Mouse (Mus musculus) neural tube, embryonic 11.5 days (tissue): ENCODE data around the gene Rbks. TPM values are rescaled to one million over a fixed set of nuclear protein-coding genes. Genes with fewer than 3 reads are reported as not detected.

Source experiments
- ATAC-seq: fragments of 200-750 bp; cut with Nextera tagmentation; 2 replicates; pipeline ENCODE4 v1.8.0; 2017; ENCODE audit warnings: moderate number of reproducible peaks, mild to moderate bottlenecking, moderate TSS enrichment, moderate library complexity; ENCODE audit not compliant: insufficient read depth, low FRiP score, low TSS enrichment
- DNase-seq: peaks from one replicate; pipeline ENCODE4 v3.0.0-alpha.2; 2015; ENCODE audit warnings: low spot score
- H3K27ac ChIP-seq: fragments of 300-500 bp; sonication (generic); 2 replicates; pipeline ENCODE4 v1.5.1; 2014; ENCODE audit warnings: low read depth, mild to moderate bottlenecking, low read length
- H3K27me3 ChIP-seq: fragments of 300-500 bp; sonication (generic); 2 replicates; pipeline ENCODE4 v1.6.1; 2014; ENCODE audit warnings: mild to moderate bottlenecking, low read length, mixed read lengths; ENCODE audit not compliant: control insufficient read depth, insufficient read depth
- H3K36me3 ChIP-seq: fragments of 300-500 bp; sonication (generic); 2 replicates; pipeline ENCODE4 v1.6.1; 2014; ENCODE audit warnings: mild to moderate bottlenecking, low read length, moderate library complexity, mixed read lengths; ENCODE audit not compliant: control insufficient read depth, insufficient read depth
- H3K4me1 ChIP-seq: fragments of 300-500 bp; sonication (generic); 2 replicates; pipeline ENCODE4 v1.6.1; 2014; ENCODE audit warnings: low read length, mixed read lengths; ENCODE audit not compliant: control insufficient read depth, insufficient read depth
- H3K4me2 ChIP-seq: fragments of 300-500 bp; sonication (generic); 2 replicates; pipeline ENCODE4 v1.6.1; 2014; ENCODE audit warnings: low read depth, mild to moderate bottlenecking, moderate library complexity
- H3K4me3 ChIP-seq: fragments of 300-500 bp; sonication (generic); 2 replicates; pipeline ENCODE4 v1.5.1; 2014; ENCODE audit warnings: low read depth, low read length
- H3K9ac ChIP-seq: fragments of 300-500 bp; sonication (generic); 2 replicates; pipeline ENCODE4 v1.6.1; 2014; ENCODE audit warnings: mild to moderate bottlenecking, low read length
- H3K9me3 ChIP-seq: fragments of 300-500 bp; sonication (generic); 2 replicates; pipeline ENCODE4 v1.6.1; 2016; ENCODE audit warnings: low read length; ENCODE audit not compliant: control insufficient read depth
- WGBS: fragments of 180-500 bp; shearing (Covaris S2); extraction: QIAGEN DNeasy Blood & Tissue Kit; methylation state at CpG from one replicate; pipeline ENCODE4 v1.1.7; 2014; 5-methylcytosine and 5-hydroxymethylcytosine counted together
- polyA plus RNA-seq: library from polyadenylated mRNA; unstranded; fragments of >200 nt; fragmentation: Nextera tagmentation; extraction: Ambion mirVana; gene quantifications from 2 replicates; pipeline ENCODE4 v1.2.1, GENCODE M21; 2014

Gene Rbks
- polyA plus RNA-seq, 1 experiment from 2014 or later, result 3.5 TPM

DNA sequence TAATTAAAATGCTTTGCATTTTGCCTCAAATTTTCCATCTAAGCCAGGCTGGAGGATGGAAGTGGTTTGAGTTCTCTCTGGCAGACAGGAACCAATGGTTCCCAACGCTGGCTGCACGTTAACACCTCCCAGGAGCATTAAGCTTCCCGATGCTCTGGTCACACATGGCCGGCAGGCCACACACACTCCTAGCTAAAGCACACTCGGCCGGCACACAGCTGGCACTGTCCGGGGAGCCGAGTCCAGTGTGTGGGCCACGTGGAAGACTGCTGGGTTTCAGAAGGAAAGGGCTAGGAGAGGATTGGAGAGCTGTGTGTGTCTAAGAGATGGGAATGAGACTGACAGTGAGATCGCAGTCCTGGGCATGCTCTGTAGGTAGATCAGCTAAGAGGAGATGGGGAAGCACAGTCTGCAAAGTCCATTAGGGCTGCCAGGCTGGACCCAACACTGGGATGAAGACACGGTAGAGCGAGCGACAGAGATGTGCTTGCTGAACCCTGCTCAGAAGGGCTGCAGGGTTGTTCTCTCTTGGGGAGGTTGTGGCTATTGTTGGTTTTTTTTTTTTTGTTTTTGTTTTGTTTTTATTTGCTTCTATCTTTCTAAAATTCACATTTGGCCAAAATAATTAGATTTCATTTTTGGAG lies 29.0 kb downstream of the Rbks start:
- H3K9ac ChIP-seq, result no peak overlapping the region
- H3K9me3 ChIP-seq, result no peaks in the 10 kb centered on the region
- WGBS, result 65% methylated on average over 13 of the region's 13 CpGs
- no peak overlapping the region for H3K4me2 ChIP-seq
- no peak overlapping the region for H3K27ac ChIP-seq
- no peaks in the 10 kb centered on the region for H3K4me1 ChIP-seq
- H3K4me3 ChIP-seq, result no peak overlapping the region
- peak; percentile 14 for DNase-seq
- H3K36me3 ChIP-seq, result no peaks in the 10 kb centered on the region
- no peak for ATAC-seq
- no peaks in the 10 kb centered on the region for H3K27me3 ChIP-seq

GRCm38 (mm10) chr5:31666176-31666575 lies 31.3 kb downstream of the Rbks start:
- Histone ChIP-seq H3K9ac (no peak overlapping the region), H3K4me3 (no peak overlapping the region), H3K36me3 (no peaks in the 10 kb centered on the region), H3K4me1 (no peaks in the 10 kb centered on the region), H3K4me2 (no peak overlapping the region), H3K27me3 (no peaks in the 10 kb centered on the region), H3K27ac (no peak overlapping the region), H3K9me3 (no peaks in the 10 kb centered on the region)
- ATAC-seq (no peak), DNase-seq (no peak)
- 39% methylated on average over 1 of the region's 1 CpGs for WGBS

- Histone ChIP-seq H3K27ac (no peak overlapping the region), H3K4me3 (no peak overlapping the region), H3K27me3 (no peaks in the 10 kb centered on the region), H3K36me3 (no peaks in the 10 kb centered on the region), H3K4me2 (no peak overlapping the region), H3K9me3 (no peaks in the 10 kb centered on the region), H3K9ac (no peak overlapping the region), H3K4me1 (no peaks in the 10 kb centered on the region)
- 95% methylated on average over 1 of the region's 1 CpGs for WGBS
- no peak for ATAC-seq
- DNase-seq, result no peak
These were observed 41.7 kb downstream of the Rbks start for GRCm38 (mm10) chr5:31655688-31656190.

GRCm38 (mm10) chr5:31650518-31651288 lies 46.7 kb downstream of the Rbks start:
- no peaks in the 10 kb centered on the region for H3K36me3 ChIP-seq
- DNase-seq (no peak), ATAC-seq (no peak)
- H3K4me3 ChIP-seq, result no peak overlapping the region
- H3K4me2 ChIP-seq, result no peak overlapping the region
- H3K4me1 ChIP-seq, result no peaks in the 10 kb centered on the region
- H3K9me3 ChIP-seq, result no peaks in the 10 kb centered on the region
- WGBS, result 95% methylated on average over 2 of the region's 2 CpGs
- H3K27ac ChIP-seq, result no peak overlapping the region
- no peaks in the 10 kb centered on the region for H3K27me3 ChIP-seq
- no peak overlapping the region for H3K9ac ChIP-seq

DNA sequence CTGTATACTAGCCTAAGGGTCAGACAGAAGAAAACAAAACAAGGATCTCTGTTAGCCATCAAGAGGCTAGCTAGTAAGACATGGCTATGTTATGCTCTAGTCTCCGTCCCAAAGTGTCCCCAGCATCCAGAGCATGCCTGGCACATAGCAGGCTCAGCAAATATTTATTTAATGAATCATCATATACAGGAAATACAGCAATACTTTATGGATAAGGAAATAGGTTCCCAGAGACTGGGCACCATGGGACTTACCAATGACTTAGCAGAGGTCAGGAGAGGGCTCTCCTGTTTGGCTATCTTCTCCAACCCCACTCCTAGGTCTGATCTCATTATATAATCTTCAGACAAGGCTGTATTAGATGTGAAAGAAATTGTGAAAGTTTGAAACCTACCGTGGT lies 50.1 kb downstream of the Rbks start:
- Histone ChIP-seq H3K27ac (no peak overlapping the region), H3K36me3 (no peaks in the 10 kb centered on the region), H3K27me3 (no peaks in the 10 kb centered on the region), H3K4me3 (no peak overlapping the region), H3K4me1 (no peaks in the 10 kb centered on the region), H3K9me3 (no peaks in the 10 kb centered on the region), H3K4me2 (no peak overlapping the region), H3K9ac (no peak overlapping the region)
- 84% methylated on average over 2 of the region's 2 CpGs for WGBS
- ATAC-seq, result no peak
- no peak for DNase-seq

DNA sequence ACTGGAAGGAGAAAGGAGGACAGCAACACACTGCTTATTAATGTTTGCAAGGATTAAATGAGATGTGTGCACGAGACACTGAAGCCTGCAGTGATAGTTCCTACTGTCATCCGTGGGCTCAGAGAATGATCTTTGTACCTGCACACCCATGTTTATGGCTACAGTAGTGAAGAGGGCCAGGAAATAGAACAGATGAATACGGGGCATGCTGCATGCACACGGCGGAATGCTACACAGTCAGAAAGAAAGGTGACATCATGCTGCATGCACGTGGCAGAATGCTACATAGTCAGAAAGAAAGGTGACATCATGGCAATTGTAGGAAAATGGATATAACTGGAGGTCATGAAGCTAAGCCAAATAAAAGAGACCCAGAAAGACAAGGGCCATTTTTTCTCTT lies 50.9 kb downstream of the Rbks start:
- Histone ChIP-seq H3K36me3 (no peaks in the 10 kb centered on the region), H3K4me1 (no peaks in the 10 kb centered on the region), H3K4me3 (no peak overlapping the region), H3K27ac (no peak overlapping the region), H3K4me2 (no peak overlapping the region), H3K27me3 (no peaks in the 10 kb centered on the region), H3K9me3 (no peaks in the 10 kb centered on the region), H3K9ac (no peak overlapping the region)
- 89% methylated on average over 6 of the region's 6 CpGs for WGBS
- DNase-seq (no peak), ATAC-seq (no peak)

DNA sequence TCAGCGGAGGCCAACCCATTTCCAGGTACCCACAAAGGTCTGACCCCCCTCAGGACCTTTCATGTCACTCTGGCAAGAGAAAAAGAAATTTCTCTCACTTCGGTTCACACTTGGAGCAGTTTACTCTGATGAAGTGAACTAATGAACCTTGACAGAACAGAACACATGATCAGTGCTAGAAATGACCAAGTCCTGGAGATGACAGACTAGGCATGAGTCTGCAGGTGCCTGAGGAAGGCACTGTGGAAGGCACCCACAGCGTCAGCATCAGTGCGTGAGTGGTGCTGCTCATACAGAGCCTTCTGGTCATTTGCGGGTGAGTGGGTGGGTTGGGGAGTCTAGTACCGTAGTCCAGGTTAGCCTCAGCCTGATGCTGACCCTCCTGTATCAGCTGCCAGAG lies 51.6 kb downstream of the Rbks start:
- H3K4me1 ChIP-seq, result no peaks in the 10 kb centered on the region
- no peak overlapping the region for H3K27ac ChIP-seq
- no peak overlapping the region for H3K4me2 ChIP-seq
- DNase-seq (no peak), ATAC-seq (no peak)
- no peaks in the 10 kb centered on the region for H3K36me3 ChIP-seq
- H3K9ac ChIP-seq, result no peak overlapping the region
- no peaks in the 10 kb centered on the region for H3K9me3 ChIP-seq
- WGBS, result 88% methylated on average over 6 of the region's 6 CpGs
- no peak overlapping the region for H3K4me3 ChIP-seq
- no peaks in the 10 kb centered on the region for H3K27me3 ChIP-seq

DNA sequence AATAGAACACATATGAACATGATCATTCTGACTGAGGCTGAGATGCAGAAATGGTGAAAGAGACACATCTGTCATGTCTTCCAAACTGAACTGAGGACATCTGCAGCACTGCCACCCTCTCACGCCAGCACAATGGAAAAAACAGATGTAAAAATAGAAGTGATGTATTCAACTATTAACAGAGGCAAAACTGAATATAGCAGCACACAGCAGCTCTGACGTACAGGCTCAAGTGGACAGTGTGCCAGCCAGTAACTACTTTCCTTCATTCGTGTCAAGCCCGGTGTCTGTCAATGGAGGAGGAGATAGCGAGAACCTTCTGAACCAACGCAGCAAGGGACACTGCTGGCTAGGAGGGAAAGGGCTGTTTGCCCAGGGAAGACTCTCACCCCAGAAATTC lies 52.6 kb downstream of the Rbks start:
- no peaks in the 10 kb centered on the region for H3K27me3 ChIP-seq
- H3K4me1 ChIP-seq, result no peaks in the 10 kb centered on the region
- H3K4me3 ChIP-seq, result no peak overlapping the region
- no peaks in the 10 kb centered on the region for H3K36me3 ChIP-seq
- WGBS, result 90% methylated on average over 6 of the region's 6 CpGs
- H3K4me2 ChIP-seq, result no peak overlapping the region
- no peak overlapping the region for H3K27ac ChIP-seq
- DNase-seq, result no peak
- no peak for ATAC-seq
- H3K9me3 ChIP-seq, result no peaks in the 10 kb centered on the region
- no peak overlapping the region for H3K9ac ChIP-seq

DNA sequence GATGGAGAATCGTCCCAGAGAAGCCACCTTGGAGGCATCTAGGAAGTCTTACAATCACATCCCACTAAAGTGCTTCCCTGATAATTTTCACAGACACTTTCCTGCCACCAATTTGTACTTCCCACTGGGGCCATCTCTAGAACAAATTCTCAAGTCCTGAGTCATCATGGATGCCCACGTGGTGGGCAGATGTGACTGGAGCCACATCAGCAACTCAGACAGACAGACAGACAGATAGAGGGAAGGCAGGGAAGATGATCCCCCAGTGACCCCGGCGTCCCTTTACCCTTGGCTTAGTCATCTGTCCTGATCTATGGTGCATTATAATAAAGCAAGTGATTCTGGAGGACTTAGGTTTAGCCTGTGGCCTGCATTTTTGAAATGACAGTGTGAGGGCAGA lies 53.2 kb downstream of the Rbks start:
- H3K27me3 ChIP-seq, result no peaks in the 10 kb centered on the region
- H3K9ac ChIP-seq, result no peak overlapping the region
- no peak for DNase-seq
- WGBS, result 81% methylated on average over 4 of the region's 4 CpGs
- no peak overlapping the region for H3K4me3 ChIP-seq
- no peaks in the 10 kb centered on the region for H3K36me3 ChIP-seq
- no peak for ATAC-seq
- no peak overlapping the region for H3K27ac ChIP-seq
- H3K4me2 ChIP-seq, result no peak overlapping the region
- H3K4me1 ChIP-seq, result no peaks in the 10 kb centered on the region
- no peaks in the 10 kb centered on the region for H3K9me3 ChIP-seq
